Mouse (Mus musculus): ENCODE results near the gene Mrps18b. TPM values are rescaled to one million over a fixed set of nuclear protein-coding genes. Genes with fewer than 3 reads are reported as not detected.
A peak's percentile ranks its signal among the peaks of the same experiment; 100 is the strongest.

The Mrps18b gene
- polyA plus RNA-seq, 1 experiment from 2014 or later = 92.6 TPM

DNA sequence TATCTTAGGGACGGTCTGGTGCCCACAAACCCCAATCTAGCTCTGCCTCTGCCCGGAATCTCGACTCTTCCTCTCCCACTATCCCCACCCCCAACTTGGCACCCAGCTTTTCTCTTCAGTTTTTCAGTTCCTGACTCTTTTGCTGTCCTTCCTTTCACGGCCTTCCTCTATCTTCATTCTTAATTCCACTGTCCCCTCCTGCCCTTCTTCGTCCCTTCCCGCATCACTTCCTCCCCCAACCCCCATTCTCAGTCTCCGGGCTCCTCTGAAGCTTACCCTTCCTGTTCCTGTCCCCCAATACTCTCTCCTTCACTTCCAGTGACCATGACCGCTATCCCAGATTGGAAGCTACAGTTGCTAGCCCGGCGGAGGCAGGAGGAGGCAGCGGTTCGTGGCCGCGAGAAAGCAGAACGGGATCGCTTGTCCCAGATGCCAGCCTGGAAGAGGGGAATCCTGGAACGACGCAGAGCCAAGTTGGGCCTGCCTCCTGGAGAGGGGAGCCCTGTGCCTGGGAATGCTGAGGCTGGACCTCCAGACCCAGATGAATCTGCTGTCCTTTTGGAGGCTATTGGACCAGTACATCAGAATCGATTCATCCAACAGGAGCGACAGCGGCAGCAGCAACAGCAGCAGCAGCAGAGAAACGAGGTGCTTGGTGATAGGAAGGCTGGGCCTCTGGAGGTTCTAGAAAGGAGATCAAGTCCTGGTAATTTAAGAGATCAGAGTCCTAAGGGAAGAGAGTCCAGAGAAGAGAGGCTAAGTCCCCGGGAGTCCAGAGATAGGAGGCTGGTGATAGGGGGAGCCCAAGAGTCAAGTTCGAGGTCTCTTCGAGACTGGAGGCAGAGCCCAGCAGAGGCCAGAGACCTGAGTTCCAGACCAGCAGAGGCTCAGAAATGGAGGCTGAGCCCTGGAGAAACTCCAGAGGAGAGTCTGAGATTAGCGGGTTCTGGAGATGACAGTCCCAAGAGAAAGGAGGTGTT is 49.0 kb downstream of the Mrps18b start:
- Histone ChIP-seq H3K27me3 (ENCODE audit: low read depth, poor library complexity, severe bottlenecking) (no peaks in the 10 kb centered on the region), H3K4me3 (peak overlapping the region; percentile 82), H3K27ac (replicated peaks) (peak overlapping the region; percentile 99), H3K4me1 (peaks cover 78% of the 10 kb centered on the region), H3K36me3 (peaks cover 57% of the 10 kb centered on the region), H3K9me3 (replicated peaks) (peaks cover 11% of the 10 kb centered on the region)
- 13% methylated on average over 26 of the region's 26 CpGs for WGBS
- peak; percentile 46 for DNase-seq (ENCODE audit: low spot score)

DNA sequence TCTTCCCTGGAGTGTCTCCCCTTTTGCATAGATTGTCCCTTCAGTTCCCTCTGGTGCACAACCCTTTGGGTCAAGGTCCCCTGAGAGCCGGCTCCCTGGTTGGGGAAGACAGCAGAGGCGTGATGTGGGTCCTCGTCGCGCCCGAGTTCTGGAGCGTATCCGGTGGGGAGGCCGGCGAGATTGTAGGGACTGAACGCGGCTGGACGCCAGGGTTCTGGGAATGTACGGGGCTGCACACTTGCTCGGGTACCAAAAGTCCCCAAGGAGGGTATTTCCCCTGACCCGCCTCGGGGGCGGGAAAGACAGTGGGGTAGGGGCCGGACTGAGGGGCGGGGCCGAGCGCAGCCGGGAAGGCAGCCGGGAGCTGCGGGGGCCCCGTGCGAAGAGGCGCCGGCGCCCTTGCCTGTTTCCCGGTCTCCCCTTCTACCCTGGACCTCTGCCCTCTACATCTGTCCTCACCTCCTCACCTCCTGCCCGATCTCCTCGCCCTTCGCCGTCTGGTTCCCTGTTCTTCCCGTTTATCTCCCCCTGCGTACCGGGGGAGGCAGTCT is 49.8 kb downstream of the Mrps18b start:
- WGBS = under 1% methylated on average over 37 of the region's 38 CpGs
- Histone ChIP-seq H3K36me3 (peaks cover 50% of the 10 kb centered on the region), H3K27ac (replicated peaks) (peak overlapping the region; percentile 99), H3K27me3 (ENCODE audit: low read depth, poor library complexity, severe bottlenecking) (no peaks in the 10 kb centered on the region), H3K9me3 (replicated peaks) (peaks cover 10% of the 10 kb centered on the region), H3K4me3 (peak overlapping the region; percentile 82), H3K4me1 (peaks cover 77% of the 10 kb centered on the region)
- no peak for DNase-seq (ENCODE audit: low spot score)

DNA sequence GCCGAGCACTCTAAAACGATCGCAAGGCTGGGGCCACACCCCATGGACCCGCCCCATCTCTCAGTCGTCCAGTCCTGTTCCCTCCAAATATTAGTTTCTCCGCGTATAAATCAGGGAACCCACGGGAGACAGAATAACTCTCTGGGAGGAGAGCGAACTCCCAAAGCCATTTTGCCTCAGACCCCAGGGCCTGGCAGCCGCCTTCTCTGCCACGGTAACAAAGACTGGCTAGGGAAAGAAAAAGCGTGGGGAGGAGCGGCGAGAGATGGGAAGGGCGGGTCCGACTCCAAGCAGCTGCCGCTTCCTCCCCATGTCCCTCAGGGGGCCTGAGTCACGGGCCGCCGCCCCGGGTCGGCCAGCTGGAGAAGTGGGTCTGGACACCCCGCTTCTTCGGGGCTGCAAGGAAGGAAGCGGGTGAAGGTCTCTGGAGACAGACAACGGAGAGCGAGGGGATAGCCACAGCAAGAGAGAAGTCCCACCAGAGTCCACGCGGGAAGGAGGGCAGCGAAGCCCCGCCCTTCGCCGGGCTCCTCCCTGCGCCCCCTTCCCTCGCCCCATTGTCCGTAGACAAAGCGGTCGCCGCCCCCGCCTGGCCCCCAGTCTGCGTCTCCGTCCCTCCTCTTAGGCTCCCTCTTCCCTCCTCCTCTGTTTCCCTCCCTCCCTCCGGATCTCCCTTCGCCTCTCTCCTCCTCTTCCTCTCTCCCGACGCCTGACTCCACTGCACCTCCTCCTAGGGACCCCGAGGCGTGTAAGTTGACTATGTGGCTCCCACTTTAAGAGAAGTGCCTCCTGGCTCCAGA is 50.5 kb downstream of the Mrps18b start, which contains the start of gene Ppp1r18:
Gene Ppp1r18 (plus strand): TSS at position 113 of the 800 bp plus-strand sequence.
- H3K4me3 ChIP-seq = peak within 1 kb of the TSS; percentile 82
- H3K36me3 ChIP-seq = peaks cover 43% of the 10 kb centered on the region
- H3K9me3 ChIP-seq (replicated peaks) = peaks cover 3% of the 10 kb centered on the region; the same call in 1 of the 2 replicates
- H3K27ac ChIP-seq (replicated peaks) = peak within 1 kb of the TSS; percentile 99
- H3K27me3 ChIP-seq (ENCODE audit: low read depth, poor library complexity, severe bottlenecking) = no peaks in the 10 kb centered on the region
- WGBS = under 1% methylated on average over 47 of the region's 48 CpGs
- DNase-seq (ENCODE audit: low spot score) = peak; percentile 92
- H3K4me1 ChIP-seq = peaks cover 79% of the 10 kb centered on the region

DNA sequence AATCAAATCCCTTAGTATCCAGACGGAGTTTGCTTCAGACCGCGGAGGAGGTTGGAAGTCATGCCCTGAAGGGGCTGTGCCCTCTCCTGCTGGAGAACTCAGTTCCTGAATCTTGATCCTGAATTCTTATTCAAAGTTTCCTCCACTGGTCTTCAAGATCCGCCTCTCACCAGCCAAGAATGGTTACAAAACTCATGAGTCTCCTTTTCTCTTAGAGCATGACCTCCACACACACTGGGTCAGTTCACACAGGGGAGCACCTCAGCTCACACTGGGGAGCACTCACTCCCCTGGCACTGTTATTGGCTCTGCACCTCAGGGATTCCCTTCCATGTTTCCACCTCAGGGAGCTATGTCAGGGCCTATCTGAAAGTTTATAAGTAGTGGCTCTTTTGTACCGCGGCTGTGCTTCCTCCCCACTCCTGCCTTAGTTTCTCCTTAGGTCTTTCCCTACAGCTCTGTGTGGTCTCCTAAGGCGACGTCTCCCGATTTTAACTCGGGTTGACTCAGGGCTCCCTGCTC is 51.3 kb downstream of the Mrps18b start:
- Histone ChIP-seq H3K4me1 (peaks cover 75% of the 10 kb centered on the region), H3K36me3 (peaks cover 38% of the 10 kb centered on the region), H3K4me3 (peak overlapping the region; percentile 82), H3K27me3 (ENCODE audit: low read depth, poor library complexity, severe bottlenecking) (no peaks in the 10 kb centered on the region), H3K9me3 (replicated peaks) (no peaks in the 10 kb centered on the region), H3K27ac (replicated peaks) (peak overlapping the region; percentile 99)
- WGBS = 21% methylated on average over 10 of the region's 10 CpGs
- peak; percentile 27 for DNase-seq (ENCODE audit: low spot score)

DNA sequence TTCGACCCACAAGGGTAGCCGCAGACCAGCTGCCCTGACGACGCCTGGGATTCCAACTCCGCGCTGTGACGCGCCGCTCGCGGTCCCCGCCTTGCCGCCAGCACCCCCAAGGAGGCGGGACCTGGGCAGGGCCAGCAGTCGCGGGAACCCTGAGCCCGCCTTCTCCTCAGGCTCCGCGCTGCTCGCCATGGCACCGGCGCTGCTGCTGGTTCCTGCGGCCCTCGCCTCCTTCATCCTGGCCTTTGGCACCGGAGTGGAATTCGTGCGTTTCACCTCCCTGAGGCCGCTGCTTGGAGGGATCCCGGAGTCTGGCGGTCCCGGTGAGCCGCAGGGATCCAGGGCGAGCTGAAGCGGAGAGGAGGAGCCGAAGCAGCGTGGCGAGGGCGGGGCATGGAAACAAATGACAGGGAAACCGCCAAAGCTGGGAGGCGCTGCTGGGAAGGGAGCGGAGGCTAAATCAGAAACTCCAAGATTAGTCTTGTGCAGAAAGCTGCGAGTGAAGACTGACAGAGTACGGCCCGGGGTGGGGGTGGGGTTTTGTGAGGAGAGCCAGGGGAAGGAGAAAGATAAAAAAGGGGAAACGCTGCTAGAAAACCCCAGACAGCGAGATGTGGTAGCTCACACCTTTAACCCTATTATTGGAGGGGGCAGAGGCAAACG is 54.9 kb downstream of the Mrps18b start, which contains the start of gene Nrm:
Gene Nrm (plus strand): TSS at position 121 of the 660 bp plus-strand sequence.
- under 1% methylated on average over 47 of the region's 47 CpGs for WGBS
- no peaks in the 10 kb centered on the region for H3K9me3 ChIP-seq (replicated peaks)
- H3K36me3 ChIP-seq = peaks cover 52% of the 10 kb centered on the region
- H3K27me3 ChIP-seq (ENCODE audit: low read depth, poor library complexity, severe bottlenecking) = no peaks in the 10 kb centered on the region
- DNase-seq (ENCODE audit: low spot score) = peak; percentile 92
- H3K4me1 ChIP-seq = peaks cover 39% of the 10 kb centered on the region
- H3K27ac ChIP-seq (replicated peaks) = peak within 1 kb of the TSS; percentile 95
- H3K4me3 ChIP-seq = peak within 1 kb of the TSS; percentile 71

DNA sequence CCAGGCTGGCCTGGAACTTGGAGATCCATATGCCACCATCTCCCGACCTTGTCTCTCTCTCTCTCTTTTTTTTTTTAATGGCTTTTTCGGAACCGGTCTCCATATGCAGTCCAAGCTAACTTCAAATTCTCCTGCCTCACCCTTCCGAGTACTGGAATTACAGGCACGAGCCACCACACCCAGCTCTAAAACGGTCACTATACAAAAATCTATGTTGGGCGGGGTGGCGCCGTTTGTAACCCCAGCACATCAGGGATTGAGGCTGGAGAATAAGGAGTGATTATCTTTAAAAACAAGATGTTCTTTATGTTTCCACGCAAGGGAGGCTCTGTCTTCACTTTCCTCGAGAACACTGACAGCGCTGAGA is 55.4 kb downstream of the Mrps18b start:
- H3K27me3 ChIP-seq (ENCODE audit: low read depth, poor library complexity, severe bottlenecking) = no peaks in the 10 kb centered on the region
- peaks cover 36% of the 10 kb centered on the region for H3K4me1 ChIP-seq
- H3K4me3 ChIP-seq = peak overlapping the region; percentile 71
- DNase-seq (ENCODE audit: low spot score) = no peak
- H3K27ac ChIP-seq (replicated peaks) = peak overlapping the region; percentile 95
- peaks cover 56% of the 10 kb centered on the region for H3K36me3 ChIP-seq
- H3K9me3 ChIP-seq (replicated peaks) = no peaks in the 10 kb centered on the region
- WGBS = 8% methylated on average over 12 of the region's 12 CpGs

MicroRNAs encoded within 50 kb of the gene (microRNA counts, 519-probe panel; counts per million panel counts)
- not detected for microRNA mmu-miR-1894-3p
- not detected for microRNA mmu-miR-1894-5p
- not detected for microRNA mmu-miR-877

Small RNA genes lying within 50 kb of the gene (microRNA-seq; reads per million reads assigned to microRNA genes)
- 2.1 reads per million for gene Gm28033
- not detected for gene Mir1894
- gene Mir877 = 201 reads per million, percentile 59 among the genes with 10 or more reads in this experiment

Other genes starting within 250 kb of the Mrps18b start
- gene Vars2, start 248.8 kb downstream of the Mrps18b start, polyA plus RNA-seq (2016; fragmentation: Nextera tagmentation; extraction: Ambion mirVana) = 19.3 and 20.6 TPM in 2 replicates
- gene Gtf2h4, start 242.7 kb downstream of the Mrps18b start, polyA plus RNA-seq (2016; fragmentation: Nextera tagmentation; extraction: Ambion mirVana) = 50.1 and 52.3 TPM in 2 replicates
- 142 and 193 TPM in 2 replicates for gene Ddr1, start 211.8 kb downstream of the Mrps18b start, polyA plus RNA-seq (2016; fragmentation: Nextera tagmentation; extraction: Ambion mirVana)
- 3.0 and 3.7 TPM in 2 replicates for gene Ier3, start 94.7 kb downstream of the Mrps18b start, polyA plus RNA-seq (2016; fragmentation: Nextera tagmentation; extraction: Ambion mirVana)
- gene Flot1, start 93.2 kb downstream of the Mrps18b start, polyA plus RNA-seq (2016; fragmentation: Nextera tagmentation; extraction: Ambion mirVana) = 54.8 and 59.3 TPM in 2 replicates
- 1,574 and 1,617 TPM in 2 replicates for gene Tubb5, start 78.1 kb downstream of the Mrps18b start, polyA plus RNA-seq (2016; fragmentation: Nextera tagmentation; extraction: Ambion mirVana)
- gene Mdc1, start 74.9 kb downstream of the Mrps18b start, polyA plus RNA-seq (2016; fragmentation: Nextera tagmentation; extraction: Ambion mirVana) = 21.1 and 21.7 TPM in 2 replicates
- 80.0 and 84.5 TPM in 2 replicates for gene Nrm, start 55.1 kb downstream of the Mrps18b start, polyA plus RNA-seq (2016; fragmentation: Nextera tagmentation; extraction: Ambion mirVana)
- gene Ppp1r18, start 50.8 kb downstream of the Mrps18b start, polyA plus RNA-seq (2016; fragmentation: Nextera tagmentation; extraction: Ambion mirVana) = 21.8 and 27.6 TPM in 2 replicates
- 51.6 and 54.3 TPM in 2 replicates for gene Dhx16, start 36.6 kb downstream of the Mrps18b start, polyA plus RNA-seq (2016; fragmentation: Nextera tagmentation; extraction: Ambion mirVana)
- gene 2310061I04Rik, start 19.0 kb downstream of the Mrps18b start, polyA plus RNA-seq (2016; fragmentation: Nextera tagmentation; extraction: Ambion mirVana) = 29.0 and 29.6 TPM in 2 replicates
- gene Atat1, start 6.3 kb downstream of the Mrps18b start, polyA plus RNA-seq (2016; fragmentation: Nextera tagmentation; extraction: Ambion mirVana) = 124 and 178 TPM in 2 replicates
- gene Ppp1r10, start within 50 bp of the Mrps18b start, polyA plus RNA-seq (2016; fragmentation: Nextera tagmentation; extraction: Ambion mirVana) = 58.8 and 63.3 TPM in 2 replicates
- gene Abcf1, start 53.4 kb upstream of the Mrps18b start, polyA plus RNA-seq (2016; fragmentation: Nextera tagmentation; extraction: Ambion mirVana) = 117 and 121 TPM in 2 replicates
- gene Gnl1, start 63.5 kb upstream of the Mrps18b start, polyA plus RNA-seq (2016; fragmentation: Nextera tagmentation; extraction: Ambion mirVana) = 56.3 and 59.7 TPM in 2 replicates
- 45.3 and 50.1 TPM in 2 replicates for gene Prr3, start 63.8 kb upstream of the Mrps18b start, polyA plus RNA-seq (2016; fragmentation: Nextera tagmentation; extraction: Ambion mirVana)
- gene H2-T24, start 104.2 kb upstream of the Mrps18b start, polyA plus RNA-seq (2016; fragmentation: Nextera tagmentation; extraction: Ambion mirVana) = 4.4 and 5.9 TPM in 2 replicates
- gene H2-T23, start 116.5 kb upstream of the Mrps18b start, polyA plus RNA-seq (2016; fragmentation: Nextera tagmentation; extraction: Ambion mirVana) = 3.5 and 4.9 TPM in 2 replicates
- gene H2-T22, start 126.4 kb upstream of the Mrps18b start, polyA plus RNA-seq (2016; fragmentation: Nextera tagmentation; extraction: Ambion mirVana) = 7.0 and 8.4 TPM in 2 replicates
- gene Gm6034, start 126.6 kb upstream of the Mrps18b start, polyA plus RNA-seq (2016; fragmentation: Nextera tagmentation; extraction: Ambion mirVana) = not detected in 2 replicates
- gene Gm11127, start 142.0 kb upstream of the Mrps18b start, polyA plus RNA-seq (2016; fragmentation: Nextera tagmentation; extraction: Ambion mirVana) = not detected in 2 replicates
- not detected in 2 replicates for gene Gm19684, start 205.3 kb upstream of the Mrps18b start, polyA plus RNA-seq (2016; fragmentation: Nextera tagmentation; extraction: Ambion mirVana)
- not detected in 2 replicates for gene Gm7030, start 213.0 kb upstream of the Mrps18b start, polyA plus RNA-seq (2016; fragmentation: Nextera tagmentation; extraction: Ambion mirVana)